Mouse (Mus musculus) urinary bladder, postnatal 14 days (tissue): ENCODE measurements around the gene Gm27021.

Source experiments
- DNase-seq: peaks from one replicate; pipeline ENCODE4 v3.0.0; 2021; ENCODE audit warnings: low spot score

Gene Gm27021

GRCm38 (mm10) chr8:120598579-120598978 is 69.3 kb downstream of the Gm27021 start:
- DNase-seq: peak; percentile 24

GRCm38 (mm10) chr8:120595963-120596362 is 71.9 kb downstream of the Gm27021 start:
- peak; percentile 63 for DNase-seq

GRCm38 (mm10) chr8:120594571-120594970 is 73.3 kb downstream of the Gm27021 start:
- DNase-seq: no peak

GRCm38 (mm10) chr8:120591587-120592292 is 76.1 kb downstream of the Gm27021 start:
- DNase-seq: peak; percentile 50

GRCm38 (mm10) chr8:120589921-120590320 is 78.0 kb downstream of the Gm27021 start:
- DNase-seq: no peak

- peak; percentile 99 for DNase-seq
These were observed 78.7 kb downstream of the Gm27021 start, which contains the start of gene Gins2 for GRCm38 (mm10) chr8:120588908-120589771. Gene Gins2 (minus strand): TSS chr8:120589304.

- DNase-seq: no peak
These were observed 82.4 kb downstream of the Gm27021 start for GRCm38 (mm10) chr8:120585521-120585920.

- no peak for DNase-seq
These were observed 86.1 kb downstream of the Gm27021 start for GRCm38 (mm10) chr8:120581811-120582210.

GRCm38 (mm10) chr8:120581329-120581728 is 86.5 kb downstream of the Gm27021 start:
- no peak for DNase-seq

GRCm38 (mm10) chr8:120580336-120581000 is 87.4 kb downstream of the Gm27021 start:
- DNase-seq: no peak

GRCm38 (mm10) chr8:120577821-120578220 is 90.1 kb downstream of the Gm27021 start:
- no peak for DNase-seq

- no peak for DNase-seq
These were observed 92.1 kb downstream of the Gm27021 start for GRCm38 (mm10) chr8:120575801-120576200.

- DNase-seq: no peak
These were observed 92.9 kb downstream of the Gm27021 start for GRCm38 (mm10) chr8:120574941-120575340.

GRCm38 (mm10) chr8:120573866-120574265 is 94.0 kb downstream of the Gm27021 start:
- no peak for DNase-seq

- DNase-seq: no peak
These were observed 95.3 kb downstream of the Gm27021 start for GRCm38 (mm10) chr8:120572534-120572933.

- DNase-seq: no peak
These were observed 96.3 kb downstream of the Gm27021 start for GRCm38 (mm10) chr8:120571561-120571960.

- DNase-seq: peak; percentile 75
These were observed 97.8 kb downstream of the Gm27021 start for GRCm38 (mm10) chr8:120569939-120570715.

GRCm38 (mm10) chr8:120569123-120569522 is 98.8 kb downstream of the Gm27021 start:
- no peak for DNase-seq

GRCm38 (mm10) chr8:120568164-120568798 is 99.6 kb downstream of the Gm27021 start:
- DNase-seq: no peak

GRCm38 (mm10) chr8:120567731-120568130 is 100.1 kb downstream of the Gm27021 start:
- no peak for DNase-seq

GRCm38 (mm10) chr8:120566681-120567080 is 101.2 kb downstream of the Gm27021 start:
- DNase-seq: no peak
